Mouse (Mus musculus) E14TG2a.4 (cell line): ENCODE data around the gene Cd274.

Experiments
- CTCF ChIP-seq: conservative IDR thresholded peaks from 2 replicates; pipeline ENCODE4 v1.5.1; 2014; ENCODE audit warnings: low read length
- NANOG ChIP-seq: IDR thresholded peaks from 2 replicates; pipeline ENCODE4 v1.6.1; 2014; ENCODE audit warnings: borderline replicate concordance, low read length, mixed read lengths

DNA sequence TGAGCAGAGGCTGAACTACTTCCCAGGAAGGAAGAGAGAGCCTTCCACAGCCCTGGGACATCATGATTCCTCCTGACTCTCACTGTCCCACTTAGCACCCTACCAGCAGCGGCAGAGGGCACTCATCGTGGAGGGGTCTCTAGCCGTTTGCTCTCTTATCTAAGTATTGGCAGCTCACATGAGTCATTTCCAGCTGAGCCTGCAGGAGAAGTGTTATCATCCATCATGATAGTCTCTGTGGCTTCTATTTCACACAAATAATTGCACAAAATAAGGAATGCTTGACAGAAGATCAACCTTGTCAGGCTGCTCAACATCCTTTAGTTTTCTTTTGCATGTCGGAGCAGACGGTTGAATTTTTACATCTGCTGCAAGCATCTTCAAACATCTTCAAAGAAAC lies 7.0 kb upstream of the Cd274 start:
- no peak for TF ChIP-seq CTCF
- TF ChIP-seq NANOG = no peak
